Mouse (Mus musculus): ENCODE results near the gene Zfp866. TPM values are rescaled to one million over a fixed set of nuclear protein-coding genes. Genes with fewer than 3 reads are reported as not detected.

Gene Zfp866
- polyA plus RNA-seq, 2 experiments: 29.5 to 30.6 TPM

- no peak overlapping the region for H3K27ac ChIP-seq (replicated peaks; ENCODE audit: low read depth, low read length)
- H3K4me3 ChIP-seq (replicated peaks; ENCODE audit: low read length): no peak overlapping the region
- H3K9me3 ChIP-seq (ENCODE audit: control insufficient read depth, low read length): no peaks in the 10 kb centered on the region
- H3K4me2 ChIP-seq (replicated peaks; ENCODE audit: low read depth, low read length, severe bottlenecking): no peak overlapping the region
- WGBS: 95% methylated on average over 10 of the region's 10 CpGs
- H3K36me3 ChIP-seq (ENCODE audit: control insufficient read depth, insufficient read depth, low read length): peaks cover 78% of the 10 kb centered on the region
- no peak for TF ChIP-seq POLR2A (IDR thresholded peaks at IDR 0.05; ENCODE audit: borderline replicate concordance, extremely low read depth, insufficient read depth, insufficient read length)
- peaks cover 10% of the 10 kb centered on the region; the same call in 1 of the 2 replicates for H3K4me1 ChIP-seq (ENCODE audit: control insufficient read depth, insufficient read depth, low read length)
- H3K27me3 ChIP-seq (ENCODE audit: control insufficient read depth, insufficient read depth, low read length): no peaks in the 10 kb centered on the region
- ATAC-seq (ENCODE audit: low FRiP score, low read depth) (no peak), DNase-seq (ENCODE audit: low spot score) (no peak)
- no peak overlapping the region for H3K9ac ChIP-seq (ENCODE audit: low read depth, low read length, severe bottlenecking)
These were observed 14.1 kb upstream of the Zfp866 start for GRCm38 (mm10) chr8:69805086-69805485.

- TF ChIP-seq POLR2A (IDR thresholded peaks at IDR 0.05; ENCODE audit: borderline replicate concordance, extremely low read depth, insufficient read depth, insufficient read length): no peak
- ATAC-seq (ENCODE audit: low FRiP score, low read depth): no peak
These were observed 13.6 kb upstream of the Zfp866 start for GRCm38 (mm10) chr8:69804537-69804936.

GRCm38 (mm10) chr8:69803366-69803765, 12.4 kb upstream of the Zfp866 start:
- ATAC-seq (ENCODE audit: low FRiP score, low read depth) (no peak), DNase-seq (ENCODE audit: low spot score) (no peak)
- 0 out of 2 replicates have a peak, but pooled peaks cover 2% of the 10 kb centered on the region for H3K4me1 ChIP-seq (ENCODE audit: control insufficient read depth, insufficient read depth, low read length)
- no peaks in the 10 kb centered on the region for H3K9me3 ChIP-seq (ENCODE audit: control insufficient read depth, low read length)
- H3K27me3 ChIP-seq (ENCODE audit: control insufficient read depth, insufficient read depth, low read length): no peaks in the 10 kb centered on the region
- WGBS: 94% methylated on average over 7 of the region's 7 CpGs
- peaks cover 95% of the 10 kb centered on the region for H3K36me3 ChIP-seq (ENCODE audit: control insufficient read depth, insufficient read depth, low read length)
- H3K4me2 ChIP-seq (replicated peaks; ENCODE audit: low read depth, low read length, severe bottlenecking): no peak overlapping the region
- no peak for TF ChIP-seq POLR2A (IDR thresholded peaks at IDR 0.05; ENCODE audit: borderline replicate concordance, extremely low read depth, insufficient read depth, insufficient read length)
- H3K4me3 ChIP-seq (replicated peaks; ENCODE audit: low read length): no peak overlapping the region
- no peak overlapping the region for H3K27ac ChIP-seq (replicated peaks; ENCODE audit: low read depth, low read length)
- no peak overlapping the region for H3K9ac ChIP-seq (ENCODE audit: low read depth, low read length, severe bottlenecking)

More at GRCm38 (mm10) chr8:69804537-69804936, 13.6 kb upstream of the Zfp866 start:
- peaks cover 84% of the 10 kb centered on the region for H3K36me3 ChIP-seq (ENCODE audit: control insufficient read depth, insufficient read depth, low read length)
- no peak overlapping the region for H3K27ac ChIP-seq (replicated peaks; ENCODE audit: low read depth, low read length)
- H3K9me3 ChIP-seq (ENCODE audit: control insufficient read depth, low read length): no peaks in the 10 kb centered on the region
- H3K27me3 ChIP-seq (ENCODE audit: control insufficient read depth, insufficient read depth, low read length): no peaks in the 10 kb centered on the region
- no peak overlapping the region for H3K4me3 ChIP-seq (replicated peaks; ENCODE audit: low read length)
- DNase-seq (ENCODE audit: low spot score): no peak
- peaks cover 10% of the 10 kb centered on the region; the same call in 1 of the 2 replicates for H3K4me1 ChIP-seq (ENCODE audit: control insufficient read depth, insufficient read depth, low read length)
- 89% methylated on average over 6 of the region's 6 CpGs for WGBS
- H3K9ac ChIP-seq (ENCODE audit: low read depth, low read length, severe bottlenecking): no peak overlapping the region
- H3K4me2 ChIP-seq (replicated peaks; ENCODE audit: low read depth, low read length, severe bottlenecking): no peak overlapping the region

GRCm38 (mm10) chr8:69802216-69802615, 11.2 kb upstream of the Zfp866 start:
- no peak for DNase-seq (ENCODE audit: low spot score)
- no peak for TF ChIP-seq POLR2A (IDR thresholded peaks at IDR 0.05; ENCODE audit: borderline replicate concordance, extremely low read depth, insufficient read depth, insufficient read length)
- peaks cover 99% of the 10 kb centered on the region for H3K36me3 ChIP-seq (ENCODE audit: control insufficient read depth, insufficient read depth, low read length)
- no peaks in the 10 kb centered on the region for H3K27me3 ChIP-seq (ENCODE audit: control insufficient read depth, insufficient read depth, low read length)
- no peak for ATAC-seq (ENCODE audit: low FRiP score, low read depth)
- H3K4me1 ChIP-seq (ENCODE audit: control insufficient read depth, insufficient read depth, low read length): no peaks in the 10 kb centered on the region
- H3K4me2 ChIP-seq (replicated peaks; ENCODE audit: low read depth, low read length, severe bottlenecking): no peak overlapping the region
- no peak overlapping the region for H3K4me3 ChIP-seq (replicated peaks; ENCODE audit: low read length)
- H3K9me3 ChIP-seq (ENCODE audit: control insufficient read depth, low read length): no peaks in the 10 kb centered on the region
- H3K9ac ChIP-seq (ENCODE audit: low read depth, low read length, severe bottlenecking): no peak overlapping the region
- H3K27ac ChIP-seq (replicated peaks; ENCODE audit: low read depth, low read length): no peak overlapping the region

GRCm38 (mm10) chr8:69801796-69802195, 10.8 kb upstream of the Zfp866 start:
- no peak overlapping the region for H3K27ac ChIP-seq (replicated peaks; ENCODE audit: low read depth, low read length)
- H3K4me3 ChIP-seq (replicated peaks; ENCODE audit: low read length): no peak overlapping the region
- no peak for DNase-seq (ENCODE audit: low spot score)
- H3K4me2 ChIP-seq (replicated peaks; ENCODE audit: low read depth, low read length, severe bottlenecking): no peak overlapping the region
- ATAC-seq (ENCODE audit: low FRiP score, low read depth): no peak
- no peak for TF ChIP-seq POLR2A (IDR thresholded peaks at IDR 0.05; ENCODE audit: borderline replicate concordance, extremely low read depth, insufficient read depth, insufficient read length)
- peaks cover 99% of the 10 kb centered on the region for H3K36me3 ChIP-seq (ENCODE audit: control insufficient read depth, insufficient read depth, low read length)
- H3K9ac ChIP-seq (ENCODE audit: low read depth, low read length, severe bottlenecking): no peak overlapping the region
- no peaks in the 10 kb centered on the region for H3K27me3 ChIP-seq (ENCODE audit: control insufficient read depth, insufficient read depth, low read length)
- no peaks in the 10 kb centered on the region for H3K4me1 ChIP-seq (ENCODE audit: control insufficient read depth, insufficient read depth, low read length)
- no peaks in the 10 kb centered on the region for H3K9me3 ChIP-seq (ENCODE audit: control insufficient read depth, low read length)
- 96% methylated on average over 4 of the region's 4 CpGs for WGBS

GRCm38 (mm10) chr8:69799946-69800345, 9.0 kb upstream of the Zfp866 start:
- ATAC-seq (ENCODE audit: low FRiP score, low read depth) (no peak), DNase-seq (ENCODE audit: low spot score) (no peak)
- no peaks in the 10 kb centered on the region for H3K4me1 ChIP-seq (ENCODE audit: control insufficient read depth, insufficient read depth, low read length)
- H3K36me3 ChIP-seq (ENCODE audit: control insufficient read depth, insufficient read depth, low read length): peaks cover 99% of the 10 kb centered on the region
- no peaks in the 10 kb centered on the region for H3K27me3 ChIP-seq (ENCODE audit: control insufficient read depth, insufficient read depth, low read length)
- no peaks in the 10 kb centered on the region for H3K9me3 ChIP-seq (ENCODE audit: control insufficient read depth, low read length)
- no peak overlapping the region for H3K4me3 ChIP-seq (replicated peaks; ENCODE audit: low read length)
- 95% methylated on average over 5 of the region's 5 CpGs for WGBS
- no peak overlapping the region for H3K27ac ChIP-seq (replicated peaks; ENCODE audit: low read depth, low read length)
- H3K4me2 ChIP-seq (replicated peaks; ENCODE audit: low read depth, low read length, severe bottlenecking): no peak overlapping the region
- no peak for TF ChIP-seq POLR2A (IDR thresholded peaks at IDR 0.05; ENCODE audit: borderline replicate concordance, extremely low read depth, insufficient read depth, insufficient read length)
- H3K9ac ChIP-seq (ENCODE audit: low read depth, low read length, severe bottlenecking): no peak overlapping the region
